Mouse (Mus musculus): ENCODE data around the gene Atxn2. TPM values are rescaled to one million over a fixed set of nuclear protein-coding genes. Genes with fewer than 3 reads are reported as not detected.
A peak's percentile ranks its signal among the peaks of the same experiment; 100 is the strongest.
"Not testable (repeated sequence)": the region's sequence is repeated elsewhere in the genome, so short reads cannot be mapped to it uniquely, and the experiment has no call there.

Atxn2 gene
- polyA plus RNA-seq, 1 experiment = 42.8 TPM

DNA sequence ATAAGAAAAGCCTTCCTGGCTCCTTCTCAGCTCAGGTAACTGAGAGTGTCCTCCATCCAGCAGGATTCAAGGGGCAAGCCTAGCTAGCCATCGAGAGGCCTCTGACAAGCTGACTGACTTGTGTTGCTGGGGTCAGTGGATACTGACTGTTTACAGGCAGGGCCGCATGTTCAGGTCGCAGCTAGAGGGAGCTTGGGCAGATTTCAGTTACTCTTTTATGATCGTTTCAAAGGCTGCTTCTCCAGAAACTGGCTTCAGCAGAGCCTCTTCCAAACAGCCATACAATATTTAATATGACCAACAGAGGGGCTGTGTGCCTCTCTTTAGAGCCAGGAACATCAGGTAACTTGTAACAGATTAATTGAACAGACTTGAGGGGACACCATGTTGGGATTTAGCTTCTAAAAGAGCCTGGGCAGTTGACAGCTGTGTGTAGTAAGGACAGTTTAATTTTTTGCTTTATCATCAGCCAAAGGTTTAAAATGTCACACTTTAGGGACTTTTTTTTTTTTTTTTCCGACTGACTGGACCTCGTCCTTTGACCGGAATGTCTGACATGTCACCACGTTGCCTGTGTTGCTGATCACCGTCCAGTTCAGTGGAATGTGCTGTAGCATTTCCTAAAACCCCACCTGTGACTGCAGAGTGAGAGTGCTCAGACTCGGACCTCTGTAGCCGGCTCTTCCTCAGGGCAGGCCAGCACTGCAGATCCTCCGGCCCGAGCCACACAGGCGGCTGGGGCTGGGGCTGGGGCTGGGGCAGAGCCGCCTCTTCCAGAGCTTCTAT is 24.8 kb upstream of the Atxn2 start:
- no peak for TF ChIP-seq GATA1 (IDR thresholded peaks at IDR 0.05; ENCODE audit: borderline replicate concordance, low read length)
- TF ChIP-seq FLI1 (IDR thresholded peaks at IDR 0.05; ENCODE audit: low read length) = no peak

DNA sequence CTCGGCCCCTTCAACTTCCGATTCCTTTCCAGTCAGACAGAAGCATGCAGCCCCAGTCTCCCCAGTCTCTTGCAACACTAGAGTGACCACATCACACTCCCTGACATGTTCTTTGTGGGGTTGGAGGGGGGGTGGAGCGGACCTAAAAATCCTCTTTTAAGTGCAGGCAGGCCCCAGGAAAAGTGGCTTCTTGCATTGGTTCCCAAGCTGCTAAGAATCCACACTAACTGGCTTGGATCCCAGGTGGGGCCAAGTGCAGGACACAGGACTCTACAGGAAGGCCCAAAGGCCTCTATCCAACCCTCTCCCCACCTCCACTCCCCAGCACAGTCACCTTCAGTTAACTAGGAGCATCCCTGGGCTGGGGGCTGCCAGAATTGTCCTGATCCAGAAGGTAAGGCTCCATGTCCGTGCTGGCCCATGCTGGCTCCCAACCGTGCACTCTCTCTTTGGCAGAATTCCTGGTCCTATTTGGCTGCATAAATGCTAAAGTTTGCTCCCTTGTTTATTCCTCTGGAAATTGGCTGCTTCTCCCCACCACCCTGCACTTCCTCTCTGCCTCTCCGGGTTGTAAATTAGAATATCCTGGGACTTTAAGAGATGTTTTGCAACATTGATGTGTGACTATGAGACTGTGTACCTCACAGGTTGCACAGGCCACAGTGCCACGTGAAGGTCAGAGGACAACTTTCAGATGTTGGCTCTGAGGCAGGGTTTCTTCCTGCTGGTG is 20.5 kb upstream of the Atxn2 start:
- H3K36me3 ChIP-seq (replicated peaks; ENCODE audit: low read length) = peaks cover 27% of the 10 kb centered on the region
- H3K4me1 ChIP-seq = 0 out of 2 replicates have a peak, but pooled peaks cover 7% of the 10 kb centered on the region
- no peaks in the 10 kb centered on the region for H3K27me3 ChIP-seq (replicated peaks)
- no peak overlapping the region for H3K4me3 ChIP-seq (replicated peaks)
- no peaks in the 10 kb centered on the region for H3K9me3 ChIP-seq
- TF ChIP-seq GATA1 (IDR thresholded peaks at IDR 0.05; ENCODE audit: borderline replicate concordance, low read length) (no peak), FLI1 (IDR thresholded peaks at IDR 0.05; ENCODE audit: low read length) (no peak)

More for the DNA sequence above, 24.8 kb upstream of the Atxn2 start:
- H3K4me3 ChIP-seq (replicated peaks) = no peak overlapping the region
- H3K36me3 ChIP-seq (replicated peaks; ENCODE audit: low read length) = peaks cover 70% of the 10 kb centered on the region
- no peaks in the 10 kb centered on the region for H3K27me3 ChIP-seq (replicated peaks)
- no peaks in the 10 kb centered on the region for H3K9me3 ChIP-seq
- H3K4me1 ChIP-seq = 0 out of 2 replicates have a peak, but pooled peaks cover 7% of the 10 kb centered on the region

- not testable (repeated sequence) for H3K4me3 ChIP-seq (replicated peaks); H3K4me1 ChIP-seq; H3K27me3 ChIP-seq (replicated peaks); H3K9me3 ChIP-seq
- peaks cover 19% of the 10 kb centered on the region for H3K36me3 ChIP-seq (replicated peaks; ENCODE audit: low read length)
Measured at GRCm38 (mm10) chr5:121691436-121691835, 19.7 kb upstream of the Atxn2 start.

- TF ChIP-seq FLI1 (IDR thresholded peaks at IDR 0.05; ENCODE audit: low read length) (no peak), GATA1 (IDR thresholded peaks at IDR 0.05; ENCODE audit: borderline replicate concordance, low read length) (no peak)
- Histone ChIP-seq H3K36me3 (replicated peaks; ENCODE audit: low read length) (peaks cover 5% of the 10 kb centered on the region), H3K4me1 (0 out of 2 replicates have a peak, but pooled peaks cover 7% of the 10 kb centered on the region), H3K9me3 (no peaks in the 10 kb centered on the region), H3K27me3 (replicated peaks) (no peaks in the 10 kb centered on the region), H3K4me3 (replicated peaks) (no peak overlapping the region)
Measured at GRCm38 (mm10) chr5:121692897-121693296, 18.2 kb upstream of the Atxn2 start.

GRCm38 (mm10) chr5:121696761-121697160 is 14.4 kb upstream of the Atxn2 start:
- Histone ChIP-seq H3K4me1 (peaks cover 24% of the 10 kb centered on the region), H3K27me3 (replicated peaks) (no peaks in the 10 kb centered on the region), H3K4me3 (replicated peaks) (no peak overlapping the region), H3K36me3 (replicated peaks; ENCODE audit: low read length) (no peaks in the 10 kb centered on the region), H3K9me3 (no peaks in the 10 kb centered on the region)
- TF ChIP-seq GATA1 (IDR thresholded peaks at IDR 0.05; ENCODE audit: borderline replicate concordance, low read length) (no peak), FLI1 (IDR thresholded peaks at IDR 0.05; ENCODE audit: low read length) (no peak)

- Histone ChIP-seq H3K4me3 (replicated peaks) (no peak overlapping the region), H3K27me3 (replicated peaks) (no peaks in the 10 kb centered on the region), H3K9me3 (no peaks in the 10 kb centered on the region), H3K4me1 (peaks cover 43% of the 10 kb centered on the region), H3K36me3 (replicated peaks; ENCODE audit: low read length) (no peaks in the 10 kb centered on the region)
- TF ChIP-seq FLI1 (IDR thresholded peaks at IDR 0.05; ENCODE audit: low read length) = no peak
- no peak for TF ChIP-seq GATA1 (IDR thresholded peaks at IDR 0.05; ENCODE audit: borderline replicate concordance, low read length)
Measured at GRCm38 (mm10) chr5:121699891-121700290, 11.2 kb upstream of the Atxn2 start.

DNA sequence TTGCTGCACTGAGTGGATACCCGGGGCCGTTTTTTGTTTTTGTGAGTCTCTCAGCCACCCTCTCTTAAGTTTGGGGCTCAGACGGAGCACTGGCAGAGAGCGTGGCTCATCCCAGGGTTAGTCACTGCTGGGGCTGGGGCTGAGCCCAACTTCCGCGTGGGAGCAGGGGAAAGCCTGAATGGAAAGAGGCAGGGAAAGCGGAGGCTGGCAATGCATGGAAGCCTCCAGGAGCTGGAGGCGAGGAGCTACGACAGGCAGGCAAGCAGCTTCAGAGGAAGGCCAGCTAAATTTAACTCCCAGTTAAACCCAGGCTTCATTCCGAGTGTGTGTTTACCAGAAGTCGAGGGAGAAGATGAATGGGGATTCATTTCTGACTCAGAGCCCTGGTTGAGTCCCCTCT is 10.6 kb upstream of the Atxn2 start:
- H3K4me3 ChIP-seq (replicated peaks) = peak overlapping the region; percentile 14
- H3K27me3 ChIP-seq (replicated peaks) = no peaks in the 10 kb centered on the region
- H3K4me1 ChIP-seq = peaks cover 45% of the 10 kb centered on the region
- H3K9me3 ChIP-seq = no peaks in the 10 kb centered on the region
- TF ChIP-seq FLI1 (IDR thresholded peaks at IDR 0.05; ENCODE audit: low read length) = no peak
- TF ChIP-seq GATA1 (IDR thresholded peaks at IDR 0.05; ENCODE audit: borderline replicate concordance, low read length) = no peak
- no peaks in the 10 kb centered on the region for H3K36me3 ChIP-seq (replicated peaks; ENCODE audit: low read length)

- TF ChIP-seq GATA1 (IDR thresholded peaks at IDR 0.05; ENCODE audit: borderline replicate concordance, low read length) (no peak), FLI1 (IDR thresholded peaks at IDR 0.05; ENCODE audit: low read length) (no peak)
- Histone ChIP-seq H3K4me1 (peaks cover 43% of the 10 kb centered on the region), H3K36me3 (replicated peaks; ENCODE audit: low read length) (no peaks in the 10 kb centered on the region), H3K27me3 (replicated peaks) (no peaks in the 10 kb centered on the region), H3K9me3 (no peaks in the 10 kb centered on the region), H3K4me3 (replicated peaks) (peak overlapping the region; percentile 73)
Measured at GRCm38 (mm10) chr5:121701111-121701769, 9.9 kb upstream of the Atxn2 start.

DNA sequence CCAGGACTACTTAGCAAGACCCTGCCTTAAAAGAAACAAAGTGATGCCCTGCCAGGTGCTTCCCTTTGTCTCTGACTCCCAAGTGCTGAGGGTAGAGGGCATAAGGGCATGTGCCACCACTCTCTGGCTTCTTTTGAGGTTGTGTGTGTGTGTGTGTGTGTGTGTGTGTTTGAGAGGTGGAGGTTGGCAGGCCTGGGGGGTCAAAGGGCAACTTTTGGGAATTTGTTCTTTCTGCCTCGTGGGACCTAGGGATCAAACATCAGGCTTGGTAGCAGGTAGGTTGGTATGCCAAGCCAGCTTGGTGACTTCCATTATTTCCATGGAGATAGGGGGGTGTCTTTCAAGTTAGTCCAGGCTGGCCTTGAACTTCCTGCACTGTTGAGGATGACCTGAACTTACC is 7.8 kb upstream of the Atxn2 start:
- TF ChIP-seq GATA1 (IDR thresholded peaks at IDR 0.05; ENCODE audit: borderline replicate concordance, low read length) (no peak), FLI1 (IDR thresholded peaks at IDR 0.05; ENCODE audit: low read length) (no peak)
- H3K36me3 ChIP-seq (replicated peaks; ENCODE audit: low read length) = no peaks in the 10 kb centered on the region
- no peaks in the 10 kb centered on the region for H3K9me3 ChIP-seq
- peaks cover 43% of the 10 kb centered on the region for H3K4me1 ChIP-seq
- H3K4me3 ChIP-seq (replicated peaks) = no peak overlapping the region
- H3K27me3 ChIP-seq (replicated peaks) = no peaks in the 10 kb centered on the region
